Mouse (Mus musculus): ENCODE data around the gene Dbx2. TPM values are rescaled to one million over a fixed set of nuclear protein-coding genes. Genes with fewer than 3 reads are reported as not detected.

Dbx2 gene
- not detected for total RNA-seq (2022)

GRCm38 (mm10) chr15:95655860-95656259 is at the start of gene Dbx2:
Dbx2 (minus strand) TSS chr15:95655960.
- DNase-seq = no peak

- DNase-seq = no peak
Observed at GRCm38 (mm10) chr15:95702206-95702605, 46.4 kb upstream of the Dbx2 start.

GRCm38 (mm10) chr15:95701573-95701972 is 45.8 kb upstream of the Dbx2 start:
- DNase-seq = no peak

- no peak for DNase-seq
Observed at GRCm38 (mm10) chr15:95699371-95699770, 43.6 kb upstream of the Dbx2 start.

- peak; percentile 1 for DNase-seq
Observed at GRCm38 (mm10) chr15:95693759-95694158, 38.0 kb upstream of the Dbx2 start.

GRCm38 (mm10) chr15:95691594-95691993 is 35.8 kb upstream of the Dbx2 start:
- DNase-seq = no peak

GRCm38 (mm10) chr15:95691129-95691528 is 35.4 kb upstream of the Dbx2 start:
- DNase-seq = no peak

- no peak for DNase-seq
Observed at GRCm38 (mm10) chr15:95682620-95683019, 26.9 kb upstream of the Dbx2 start.

GRCm38 (mm10) chr15:95675645-95676044 is 19.9 kb upstream of the Dbx2 start:
- no peak for DNase-seq

GRCm38 (mm10) chr15:95675176-95675575 is 19.4 kb upstream of the Dbx2 start:
- DNase-seq = no peak

- DNase-seq = no peak
Observed at GRCm38 (mm10) chr15:95667209-95667608, 11.4 kb upstream of the Dbx2 start.

GRCm38 (mm10) chr15:95665002-95665401 is 9.2 kb upstream of the Dbx2 start:
- DNase-seq = no peak

GRCm38 (mm10) chr15:95661718-95662117 is 6.0 kb upstream of the Dbx2 start:
- DNase-seq = no peak

- DNase-seq = no peak
Observed at GRCm38 (mm10) chr15:95660368-95660767, 4.6 kb upstream of the Dbx2 start.

GRCm38 (mm10) chr15:95654211-95654897 is 1.4 kb downstream of the Dbx2 start:
- no peak for DNase-seq

GRCm38 (mm10) chr15:95653812-95654210 is 1.9 kb downstream of the Dbx2 start:
- DNase-seq = no peak

GRCm38 (mm10) chr15:95652898-95653707 is 2.7 kb downstream of the Dbx2 start:
- no peak for DNase-seq

- DNase-seq = no peak
Observed at GRCm38 (mm10) chr15:95651824-95652223, 3.9 kb downstream of the Dbx2 start.

GRCm38 (mm10) chr15:95643505-95644029 is 12.2 kb downstream of the Dbx2 start:
- no peak for DNase-seq

- DNase-seq = no peak
Observed at GRCm38 (mm10) chr15:95640347-95640746, 15.4 kb downstream of the Dbx2 start.

- no peak for DNase-seq
Observed at GRCm38 (mm10) chr15:95639829-95640134, 16.0 kb downstream of the Dbx2 start.

- no peak for DNase-seq
Observed at GRCm38 (mm10) chr15:95639115-95639828, 16.5 kb downstream of the Dbx2 start.

GRCm38 (mm10) chr15:95624396-95624795 is 31.4 kb downstream of the Dbx2 start:
- DNase-seq = no peak

Measured in adrenal gland, adult 8-10 months (tissue).